Mouse (Mus musculus): ENCODE measurements around the gene Alad.
"Not testable (repeated sequence)": the region's sequence is repeated elsewhere in the genome, so short reads cannot be mapped to it uniquely, and the experiment has no call there.

Gene Alad

GRCm38 (mm10) chr4:62480709-62481605 is 38.8 kb downstream of the Alad start:
- no peak for DNase-seq

GRCm38 (mm10) chr4:62479937-62480708 is 39.6 kb downstream of the Alad start, which contains the start of gene Bspry:
Bspry (plus strand) TSS chr4:62480053.
- DNase-seq = no peak

GRCm38 (mm10) chr4:62479593-62479936 is 40.2 kb downstream of the Alad start:
- not testable (repeated sequence) for DNase-seq

GRCm38 (mm10) chr4:62477542-62478244 is 42.0 kb downstream of the Alad start:
- DNase-seq = no peak

DNA sequence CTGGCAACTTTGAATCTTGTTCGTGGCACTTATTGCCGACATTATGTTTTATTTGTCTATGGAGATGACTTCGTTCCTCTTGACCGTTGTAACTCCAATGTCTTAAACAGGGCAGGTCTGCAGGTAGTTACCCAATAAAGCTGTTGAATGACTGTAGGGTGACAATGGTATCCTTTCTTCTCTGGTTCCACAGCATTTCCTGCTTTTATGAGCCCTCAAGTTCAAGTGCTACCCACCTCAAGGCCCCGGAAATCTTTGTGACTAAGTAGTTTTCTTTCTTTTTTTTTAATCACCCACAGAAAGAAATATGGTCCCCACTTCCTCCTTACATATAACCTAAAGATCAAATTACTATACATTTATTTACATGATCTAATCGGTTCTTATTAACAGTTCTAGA is 43.9 kb downstream of the Alad start:
- DNase-seq = no peak

DNA sequence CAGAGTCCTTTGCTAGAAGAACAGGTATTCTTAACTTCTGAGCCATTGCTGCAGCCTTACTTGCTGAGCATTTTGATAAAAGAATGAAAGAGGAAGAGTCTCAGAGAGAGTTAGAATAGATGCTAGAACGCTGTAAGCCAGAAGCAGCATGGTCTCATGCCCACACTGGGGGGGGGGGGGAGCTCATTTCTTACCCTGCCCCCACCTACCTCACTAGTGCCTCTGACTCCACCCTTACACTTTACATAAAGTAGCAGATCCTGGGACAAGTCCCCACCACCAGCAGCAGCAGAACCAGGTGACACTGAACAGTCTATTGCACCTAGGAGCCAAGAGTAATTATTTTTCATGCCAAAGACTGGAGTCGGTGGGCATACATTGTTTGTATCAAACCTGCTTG is 44.6 kb downstream of the Alad start:
- DNase-seq = no peak

DNA sequence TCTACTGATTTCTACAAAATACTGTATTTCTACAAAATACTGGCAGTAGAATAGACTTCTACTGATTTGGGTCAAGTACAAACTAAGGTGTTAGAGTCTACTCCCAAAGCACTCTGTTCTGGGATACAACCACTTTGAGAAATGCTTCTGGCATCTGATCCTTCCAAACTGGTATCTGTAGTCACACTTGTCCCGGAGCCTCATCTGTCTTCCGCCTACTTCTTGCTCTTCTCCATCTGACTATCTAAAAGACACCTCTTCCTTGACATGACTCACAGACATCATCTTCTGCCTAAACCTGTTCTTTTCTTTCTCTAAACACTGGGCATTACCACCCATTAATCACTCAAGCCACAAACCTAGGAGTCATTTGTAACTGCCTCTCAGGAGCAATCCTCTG is 47.6 kb downstream of the Alad start:
- DNase-seq = no peak

GRCm38 (mm10) chr4:62470598-62471051 is 49.1 kb downstream of the Alad start, which contains the start of gene Wdr31:
Wdr31 (minus strand) TSS chr4:62470896.
- peak; percentile 85 for DNase-seq

DNA sequence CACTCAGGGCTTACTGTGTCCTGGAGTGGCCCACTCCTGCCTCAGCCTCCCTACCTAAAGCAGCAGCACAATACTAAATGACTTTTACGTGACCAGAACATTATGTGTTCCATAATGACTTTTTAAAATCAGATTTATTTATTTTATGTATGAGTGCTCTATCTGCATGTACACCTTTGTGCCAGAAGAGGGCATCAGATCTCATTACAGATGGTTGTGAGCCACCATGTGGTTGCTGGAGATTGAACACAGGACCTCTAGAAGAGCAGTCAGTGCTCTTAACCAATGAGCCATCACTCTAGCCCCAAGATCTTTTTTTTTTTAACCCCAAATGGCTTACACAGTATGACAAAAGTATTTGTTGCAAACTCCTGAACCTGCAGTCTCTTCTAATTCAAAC is 51.6 kb downstream of the Alad start:
- no peak for DNase-seq

- no peak for DNase-seq
Observed at GRCm38 (mm10) chr4:62463124-62463523, 56.6 kb downstream of the Alad start.

GRCm38 (mm10) chr4:62460348-62460747 is 59.4 kb downstream of the Alad start:
- no peak for DNase-seq
